Mouse (Mus musculus): ENCODE data around the gene Fhl3. TPM values are rescaled to one million over a fixed set of nuclear protein-coding genes. Genes with fewer than 3 reads are reported as not detected.
A peak's percentile ranks its signal among the peaks of the same experiment; 100 is the strongest.

Fhl3 gene
- polyA plus RNA-seq, 1 experiment, result 1.6 TPM

- H3K4me3 ChIP-seq (replicated peaks; ENCODE audit: insufficient read depth, low read depth, low read length), result peak overlapping the region; percentile 45
- WGBS, result 3% methylated on average over 31 of the region's 31 CpGs
- 0 out of 2 replicates have a peak, but pooled peaks cover 2% of the 10 kb centered on the region for H3K4me1 ChIP-seq (ENCODE audit: control insufficient read depth, insufficient read depth, low read length)
- no peaks in the 10 kb centered on the region for H3K27me3 ChIP-seq (ENCODE audit: control insufficient read depth, insufficient read depth, low read length)
- TF ChIP-seq POLR2A (IDR thresholded peaks at IDR 0.05; ENCODE audit: borderline replicate concordance, insufficient read depth, low read length) (no peak), CTCF (IDR thresholded peaks at IDR 0.05; ENCODE audit: borderline replicate concordance, insufficient read depth, low read depth, low read length) (no peak)
- peak; percentile 69 to 71 for DNase-seq
- peak overlapping the region; percentile 23; the same call in 1 of the 2 replicates for H3K27ac ChIP-seq (ENCODE audit: insufficient read depth, low read length)
These were observed 27.9 kb upstream of the Fhl3 start for GRCm38 (mm10) chr4:124672347-124673320.

GRCm38 (mm10) chr4:124674334-124675032, 26.0 kb upstream of the Fhl3 start:
- 32% methylated on average over 17 of the region's 17 CpGs for WGBS
- DNase-seq, result peak; percentile 10 to 19
- no peak overlapping the region for H3K4me3 ChIP-seq (replicated peaks; ENCODE audit: insufficient read depth, low read depth, low read length)
- 0 out of 2 replicates have a peak, but pooled peaks cover 2% of the 10 kb centered on the region for H3K4me1 ChIP-seq (ENCODE audit: control insufficient read depth, insufficient read depth, low read length)
- H3K27ac ChIP-seq (ENCODE audit: insufficient read depth, low read length), result no peak overlapping the region
- no peaks in the 10 kb centered on the region for H3K27me3 ChIP-seq (ENCODE audit: control insufficient read depth, insufficient read depth, low read length)
- no peak for TF ChIP-seq CTCF (IDR thresholded peaks at IDR 0.05; ENCODE audit: borderline replicate concordance, insufficient read depth, low read depth, low read length)
- TF ChIP-seq POLR2A (IDR thresholded peaks at IDR 0.05; ENCODE audit: borderline replicate concordance, insufficient read depth, low read length), result no peak

- H3K4me1 ChIP-seq (ENCODE audit: control insufficient read depth, insufficient read depth, low read length), result 0 out of 2 replicates have a peak, but pooled peaks cover 2% of the 10 kb centered on the region
- TF ChIP-seq POLR2A (IDR thresholded peaks at IDR 0.05; ENCODE audit: borderline replicate concordance, insufficient read depth, low read length) (no peak), CTCF (IDR thresholded peaks at IDR 0.05; ENCODE audit: borderline replicate concordance, insufficient read depth, low read depth, low read length) (peak; percentile 76)
- DNase-seq, result peak; percentile 64 to 69
- no peak overlapping the region for H3K27ac ChIP-seq (ENCODE audit: insufficient read depth, low read length)
- WGBS, result 6% methylated on average over 4 of the region's 4 CpGs
- no peak overlapping the region for H3K4me3 ChIP-seq (replicated peaks; ENCODE audit: insufficient read depth, low read depth, low read length)
- H3K27me3 ChIP-seq (ENCODE audit: control insufficient read depth, insufficient read depth, low read length), result no peaks in the 10 kb centered on the region
These were observed 25.5 kb upstream of the Fhl3 start for GRCm38 (mm10) chr4:124675037-124675436.

- 0 out of 2 replicates have a peak, but pooled peaks cover 2% of the 10 kb centered on the region for H3K4me1 ChIP-seq (ENCODE audit: control insufficient read depth, insufficient read depth, low read length)
- no peak overlapping the region for H3K4me3 ChIP-seq (replicated peaks; ENCODE audit: insufficient read depth, low read depth, low read length)
- no peaks in the 10 kb centered on the region for H3K27me3 ChIP-seq (ENCODE audit: control insufficient read depth, insufficient read depth, low read length)
- no peak for DNase-seq
- H3K27ac ChIP-seq (ENCODE audit: insufficient read depth, low read length), result no peak overlapping the region
- WGBS, result 90% methylated on average over 6 of the region's 6 CpGs
- TF ChIP-seq CTCF (IDR thresholded peaks at IDR 0.05; ENCODE audit: borderline replicate concordance, insufficient read depth, low read depth, low read length), result no peak
These were observed 24.5 kb upstream of the Fhl3 start for GRCm38 (mm10) chr4:124675958-124676357.

- no peak overlapping the region for H3K4me3 ChIP-seq (replicated peaks; ENCODE audit: insufficient read depth, low read depth, low read length)
These were observed 18.2 kb upstream of the Fhl3 start for GRCm38 (mm10) chr4:124682270-124682669.

GRCm38 (mm10) chr4:124683474-124683873, 17.0 kb upstream of the Fhl3 start:
- WGBS, result 16% methylated on average over 4 of the region's 4 CpGs
- Histone ChIP-seq H3K27ac (ENCODE audit: insufficient read depth, low read length) (no peak overlapping the region), H3K4me1 (ENCODE audit: control insufficient read depth, insufficient read depth, low read length) (peaks cover 3% of the 10 kb centered on the region; the same call in 1 of the 2 replicates), H3K27me3 (ENCODE audit: control insufficient read depth, insufficient read depth, low read length) (no peaks in the 10 kb centered on the region), H3K4me3 (replicated peaks; ENCODE audit: insufficient read depth, low read depth, low read length) (no peak overlapping the region)
- TF ChIP-seq POLR2A (IDR thresholded peaks at IDR 0.05; ENCODE audit: borderline replicate concordance, insufficient read depth, low read length) (no peak), CTCF (IDR thresholded peaks at IDR 0.05; ENCODE audit: borderline replicate concordance, insufficient read depth, low read depth, low read length) (no peak)
- peak; percentile 48 to 62 for DNase-seq

More at GRCm38 (mm10) chr4:124682270-124682669, 18.2 kb upstream of the Fhl3 start:
- 46% methylated on average over 7 of the region's 7 CpGs for WGBS
- TF ChIP-seq CTCF (IDR thresholded peaks at IDR 0.05; ENCODE audit: borderline replicate concordance, insufficient read depth, low read depth, low read length) (0 out of 2 replicates have a peak, but pooled peaks have one; percentile 10), POLR2A (IDR thresholded peaks at IDR 0.05; ENCODE audit: borderline replicate concordance, insufficient read depth, low read length) (no peak)
- Histone ChIP-seq H3K27me3 (ENCODE audit: control insufficient read depth, insufficient read depth, low read length) (no peaks in the 10 kb centered on the region), H3K27ac (ENCODE audit: insufficient read depth, low read length) (no peak overlapping the region), H3K4me1 (ENCODE audit: control insufficient read depth, insufficient read depth, low read length) (peaks cover 3% of the 10 kb centered on the region; the same call in 1 of the 2 replicates)
- no peak for DNase-seq

GRCm38 (mm10) chr4:124685004-124685403, 15.5 kb upstream of the Fhl3 start:
- H3K4me1 ChIP-seq (ENCODE audit: control insufficient read depth, insufficient read depth, low read length), result peaks cover 3% of the 10 kb centered on the region; the same call in 1 of the 2 replicates
- no peak overlapping the region for H3K27ac ChIP-seq (ENCODE audit: insufficient read depth, low read length)
- no peak for DNase-seq
- WGBS, result 79% methylated on average over 4 of the region's 4 CpGs
- no peaks in the 10 kb centered on the region for H3K27me3 ChIP-seq (ENCODE audit: control insufficient read depth, insufficient read depth, low read length)
- TF ChIP-seq CTCF (IDR thresholded peaks at IDR 0.05; ENCODE audit: borderline replicate concordance, insufficient read depth, low read depth, low read length) (no peak), POLR2A (IDR thresholded peaks at IDR 0.05; ENCODE audit: borderline replicate concordance, insufficient read depth, low read length) (no peak)
- no peak overlapping the region for H3K4me3 ChIP-seq (replicated peaks; ENCODE audit: insufficient read depth, low read depth, low read length)
